Mouse (Mus musculus) heart, postnatal 0 days (tissue): ENCODE results near the gene Asic2. TPM values are rescaled to one million over a fixed set of nuclear protein-coding genes. Genes with fewer than 3 reads are reported as not detected.
A peak's percentile ranks its signal among the peaks of the same experiment; 100 is the strongest.

ENCODE experiments used
- ATAC-seq: fragments of 200-750 bp; cut with Nextera tagmentation; 2 replicates; pipeline ENCODE4 v1.8.0; 2017; ENCODE audit warnings: low read depth, moderate number of reproducible peaks, moderate library complexity; ENCODE audit not compliant: insufficient read depth
- DNase-seq: peaks from one replicate; pipeline ENCODE4 v3.0.0-alpha.2; 2016; ENCODE audit warnings: low spot score
- H3K27ac ChIP-seq: fragments of 300-500 bp; sonication (generic); 2 replicates; pipeline ENCODE4 v1.5.1; 2014; ENCODE audit warnings: low read depth, mild to moderate bottlenecking
- H3K27me3 ChIP-seq: fragments of 300-500 bp; sonication (generic); 2 replicates; pipeline ENCODE4 v1.6.1; 2014; ENCODE audit warnings: low read length, mixed read lengths; ENCODE audit not compliant: control insufficient read depth, insufficient read depth
- H3K36me3 ChIP-seq: fragments of 300-500 bp; sonication (generic); replicated peaks from 2 replicates; pipeline ENCODE4 v1.6.1; 2014; ENCODE audit warnings: low read length, mixed read lengths; ENCODE audit not compliant: control insufficient read depth, insufficient read depth
- H3K4me1 ChIP-seq: fragments of 300-500 bp; sonication (generic); 2 replicates; pipeline ENCODE4 v1.6.1; 2014; ENCODE audit warnings: antibody characterized with exemption; ENCODE audit not compliant: control insufficient read depth, insufficient read depth
- H3K4me2 ChIP-seq: fragments of 300-500 bp; sonication (generic); 2 replicates; pipeline ENCODE4 v1.6.1; 2014; ENCODE audit warnings: low read depth, mild to moderate bottlenecking, low read length, moderate library complexity
- H3K4me3 ChIP-seq: fragments of 300-500 bp; sonication (generic); 2 replicates; pipeline ENCODE4 v1.5.1; 2014; ENCODE audit warnings: low read depth, low read length
- H3K9ac ChIP-seq: fragments of 300-500 bp; sonication (generic); replicated peaks from 2 replicates; pipeline ENCODE4 v1.6.1; 2014; ENCODE audit warnings: low read depth, low read length, mixed read lengths
- H3K9me3 ChIP-seq: fragments of 300-500 bp; sonication (generic); replicated peaks from 2 replicates; pipeline ENCODE4 v1.6.1; 2016; ENCODE audit warnings: low read length; ENCODE audit not compliant: control insufficient read depth
- CTCF ChIP-seq: IDR thresholded peaks from 2 replicates; pipeline ENCODE4 v1.5.1; 2016; ENCODE audit warnings: antibody characterized with exemption, control low read depth, low read depth
- EP300 ChIP-seq: IDR thresholded peaks from 2 replicates; pipeline ENCODE4 v1.6.1; 2016; ENCODE audit warnings: antibody characterized with exemption, low read depth
- WGBS: fragments of 180-500 bp; shearing (Covaris S2); extraction: QIAGEN DNeasy Blood & Tissue Kit; methylation state at CpG from one replicate; pipeline ENCODE4 v1.1.7; 2014; 5-methylcytosine and 5-hydroxymethylcytosine counted together
- polyA plus RNA-seq: library from polyadenylated mRNA; unstranded; fragments of >200 nt; fragmentation: Nextera tagmentation; extraction: Ambion mirVana; gene quantifications from 2 replicates; pipeline ENCODE4 v1.2.1, GENCODE M21; 2015
- total RNA-seq: library from RNA; depleted of rRNA; stranded (reverse); fragments of >200 nt; gene quantifications from 2 replicates; pipeline ENCODE4 v1.2.3, GENCODE M21; 2014; ENCODE audit warnings: low replicate concordance

The Asic2 gene
- total and polyA plus RNA-seq, 2 experiments from 2014 or later = not detected

- no peak for ATAC-seq
- H3K4me1 ChIP-seq = no peaks in the 10 kb centered on the region
- TF ChIP-seq EP300 (no peak), CTCF (no peak)
- no peak for DNase-seq
- H3K27ac ChIP-seq = no peak overlapping the region
- no peaks in the 10 kb centered on the region for H3K9me3 ChIP-seq
- H3K27me3 ChIP-seq = no peaks in the 10 kb centered on the region
- no peak overlapping the region for H3K4me2 ChIP-seq
- H3K4me3 ChIP-seq = no peak overlapping the region
- 78% methylated on average over 19 of the region's 19 CpGs for WGBS
- H3K36me3 ChIP-seq = no peaks in the 10 kb centered on the region
- no peak overlapping the region for H3K9ac ChIP-seq
These were observed 1044.8 kb downstream of the Asic2 start for GRCm38 (mm10) chr11:80923286-80923951.

- 66% methylated on average over 5 of the region's 5 CpGs for WGBS
- H3K4me3 ChIP-seq = no peak overlapping the region
- no peak overlapping the region for H3K27ac ChIP-seq
- DNase-seq (no peak), ATAC-seq (no peak)
- no peak for TF ChIP-seq CTCF
- no peak for TF ChIP-seq EP300
- H3K4me1 ChIP-seq = no peaks in the 10 kb centered on the region
- H3K36me3 ChIP-seq = no peaks in the 10 kb centered on the region
- no peak overlapping the region for H3K4me2 ChIP-seq
- no peaks in the 10 kb centered on the region for H3K9me3 ChIP-seq
- no peaks in the 10 kb centered on the region for H3K27me3 ChIP-seq
- no peak overlapping the region for H3K9ac ChIP-seq
These were observed 1049.9 kb downstream of the Asic2 start for GRCm38 (mm10) chr11:80918332-80918731.

- H3K9ac ChIP-seq = no peak overlapping the region
- no peak for DNase-seq
These were observed 1050.6 kb downstream of the Asic2 start for GRCm38 (mm10) chr11:80917688-80918087.

GRCm38 (mm10) chr11:80913408-80914024 is 1054.7 kb downstream of the Asic2 start:
- Histone ChIP-seq H3K27ac (no peak overlapping the region), H3K4me2 (no peak overlapping the region), H3K4me1 (no peaks in the 10 kb centered on the region), H3K9me3 (no peaks in the 10 kb centered on the region), H3K4me3 (no peak overlapping the region), H3K9ac (no peak overlapping the region), H3K27me3 (no peaks in the 10 kb centered on the region; the same call in 1 of the 2 replicates), H3K36me3 (no peaks in the 10 kb centered on the region)
- DNase-seq (no peak), ATAC-seq (no peak)
- 39% methylated on average over 4 of the region's 4 CpGs for WGBS
- no peak for TF ChIP-seq CTCF
- no peak for TF ChIP-seq EP300

More at GRCm38 (mm10) chr11:80917688-80918087, 1050.6 kb downstream of the Asic2 start:
- TF ChIP-seq EP300 (no peak), CTCF (peak; percentile 34)
- no peak overlapping the region for H3K27ac ChIP-seq
- no peaks in the 10 kb centered on the region for H3K4me1 ChIP-seq
- no peak overlapping the region for H3K4me3 ChIP-seq
- H3K36me3 ChIP-seq = no peaks in the 10 kb centered on the region
- no peaks in the 10 kb centered on the region for H3K9me3 ChIP-seq
- no peaks in the 10 kb centered on the region for H3K27me3 ChIP-seq
- no peak for ATAC-seq
- no peak overlapping the region for H3K4me2 ChIP-seq

- no peak for DNase-seq
- H3K27me3 ChIP-seq = no peaks in the 10 kb centered on the region; the same call in 1 of the 2 replicates
- H3K4me1 ChIP-seq = no peaks in the 10 kb centered on the region
- no peak for TF ChIP-seq CTCF
- no peak for TF ChIP-seq EP300
- WGBS = 76% methylated on average over 5 of the region's 5 CpGs
- H3K27ac ChIP-seq = no peak overlapping the region
- H3K36me3 ChIP-seq = no peaks in the 10 kb centered on the region
- H3K9ac ChIP-seq = no peak overlapping the region
- no peak for ATAC-seq
- H3K4me3 ChIP-seq = no peak overlapping the region
- no peak overlapping the region for H3K4me2 ChIP-seq
- H3K9me3 ChIP-seq = no peaks in the 10 kb centered on the region
These were observed 1055.5 kb downstream of the Asic2 start for GRCm38 (mm10) chr11:80912721-80913120.

- Histone ChIP-seq H3K27ac (no peak overlapping the region), H3K4me1 (no peaks in the 10 kb centered on the region), H3K4me3 (no peak overlapping the region), H3K9me3 (no peaks in the 10 kb centered on the region), H3K9ac (no peak overlapping the region), H3K4me2 (no peak overlapping the region), H3K36me3 (no peaks in the 10 kb centered on the region), H3K27me3 (no peaks in the 10 kb centered on the region; the same call in 1 of the 2 replicates)
- TF ChIP-seq CTCF = no peak
- no peak for TF ChIP-seq EP300
- DNase-seq = no peak
- WGBS = 81% methylated on average over 6 of the region's 6 CpGs
- no peak for ATAC-seq
These were observed 1060.4 kb downstream of the Asic2 start for GRCm38 (mm10) chr11:80907820-80908219.
